Mouse (Mus musculus): Measurements from ENCODE around the gene Ankrd45. TPM values are rescaled to one million over a fixed set of nuclear protein-coding genes. Genes with fewer than 3 reads are reported as not detected.
"Not testable (repeated sequence)": the region's sequence is repeated elsewhere in the genome, so short reads cannot be mapped to it uniquely, and the experiment has no call there.

The Ankrd45 gene
- total RNA-seq (2021): 10 to 100 TPM; 29.3 to 31.4 TPM
- long read RNA-seq, experiment 1, partial matches to known transcripts: 1 of 10 reads
- long read RNA-seq, experiment 1, other reads (novel, unspliced or antisense): 7 of 10 reads
- long read RNA-seq, experiment 2, partial matches to known transcripts: 5 of 16 reads
- long read RNA-seq, experiment 2, other reads (novel, unspliced or antisense): 11 of 16 reads

DNA sequence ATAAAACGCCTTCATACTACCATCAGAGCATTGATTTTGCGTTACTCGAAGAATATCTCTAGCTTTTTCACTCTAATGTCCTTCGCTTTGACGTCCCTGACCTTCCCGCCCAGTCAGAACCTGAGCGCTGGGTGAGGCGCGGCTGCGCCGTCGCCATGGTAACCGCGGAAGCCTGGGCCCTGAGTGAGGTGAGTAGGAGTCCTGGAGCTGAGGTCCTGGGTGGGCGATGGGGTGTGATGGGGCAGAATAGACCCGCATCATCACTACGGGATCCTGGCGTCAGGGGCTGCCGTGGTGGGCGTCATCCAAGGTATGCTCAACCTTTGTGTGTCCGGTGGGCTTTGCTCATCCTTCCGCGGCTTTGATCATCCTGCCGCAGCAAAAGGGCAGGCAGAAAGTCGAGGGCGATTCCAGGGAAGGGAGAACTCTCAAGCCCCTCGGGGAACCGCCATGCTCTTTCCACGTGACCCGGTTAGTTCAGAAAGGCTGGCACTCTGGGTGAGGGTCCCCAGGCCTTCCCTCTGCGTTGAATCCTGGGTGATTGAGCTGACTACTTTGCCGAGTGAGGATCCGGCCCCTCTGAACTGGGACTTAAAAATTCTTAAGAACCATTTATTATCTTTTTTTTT lies at the start of gene Ankrd45:
Gene Ankrd45 (plus strand): TSS at position 161 of the 629 bp plus-strand sequence.
- DNase-seq (ENCODE audit: low spot score in 2 of 2): peak; percentile 45 to 55

DNA sequence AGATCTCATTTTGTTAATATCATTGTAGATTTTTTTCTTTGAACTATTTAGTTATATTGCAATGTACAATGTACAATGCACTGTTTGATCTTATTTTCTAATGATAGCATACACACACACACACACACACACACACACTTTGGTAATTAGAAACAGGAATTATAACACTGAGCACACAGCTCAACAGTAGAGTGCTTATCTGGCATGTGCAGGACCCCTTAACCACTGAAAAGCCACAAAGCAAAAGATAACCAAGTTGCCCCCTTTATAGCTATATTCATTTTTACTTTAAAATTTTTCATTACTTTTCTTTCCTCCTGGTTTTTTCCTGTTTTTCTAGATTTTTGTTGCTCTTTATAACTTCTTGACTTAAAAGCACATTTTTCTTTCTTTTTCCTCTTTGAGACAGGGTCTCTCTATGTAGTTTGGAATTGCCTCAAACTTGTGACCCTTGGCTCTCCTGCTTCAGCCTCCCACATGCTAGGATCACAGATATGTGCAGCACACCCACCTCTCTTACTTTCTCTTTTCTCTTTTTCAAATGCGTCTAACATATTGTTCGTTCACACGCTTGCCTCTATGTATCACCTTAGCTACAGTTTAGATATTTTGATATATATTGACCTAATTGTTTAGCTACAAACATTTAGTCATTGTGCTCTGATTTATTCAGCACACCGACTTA lies 42.6 kb upstream of the Ankrd45 start:
- no peak for DNase-seq (ENCODE audit: low spot score in 2 of 2)

DNA sequence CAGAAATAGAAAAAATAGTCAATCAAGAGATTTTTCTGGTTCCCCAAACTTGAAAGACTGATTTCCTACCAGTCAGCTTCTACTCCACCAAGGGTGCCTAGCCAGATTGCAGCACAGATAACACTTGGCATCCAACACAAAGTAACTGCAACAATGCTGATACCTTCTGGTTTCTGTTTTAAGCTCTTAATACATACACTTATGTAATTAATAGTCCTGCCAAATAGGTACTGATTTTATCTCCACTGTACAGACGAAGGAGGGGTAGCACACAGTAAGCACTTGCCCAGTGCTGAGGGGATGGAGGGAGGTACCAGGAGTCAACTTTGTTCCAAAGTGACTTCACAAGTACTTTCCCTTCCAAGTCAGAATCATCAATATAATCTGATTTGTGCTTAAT lies 38.6 kb upstream of the Ankrd45 start:
- no peak for DNase-seq (ENCODE audit: low spot score in 2 of 2)

DNA sequence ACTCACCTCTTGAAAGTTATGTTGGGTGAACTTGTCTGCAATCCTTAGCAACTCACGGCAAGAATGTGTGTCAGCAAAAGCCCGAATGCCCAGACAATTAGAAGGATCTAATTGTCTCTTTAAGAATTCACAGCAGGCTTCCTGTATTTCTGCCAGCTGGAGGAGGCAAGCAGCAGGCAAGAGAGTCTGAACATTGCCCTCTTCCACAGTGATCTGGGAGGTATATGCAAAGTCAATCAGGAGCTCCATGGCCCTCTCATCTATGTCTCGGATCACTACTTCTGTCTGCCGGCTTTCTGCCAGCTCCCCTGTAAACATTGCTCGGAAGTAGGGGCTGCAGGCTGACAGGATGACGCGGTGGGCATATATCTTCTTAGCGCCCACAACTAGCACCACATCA lies 33.3 kb upstream of the Ankrd45 start:
- DNase-seq (ENCODE audit: low spot score in 2 of 2): no peak

DNA sequence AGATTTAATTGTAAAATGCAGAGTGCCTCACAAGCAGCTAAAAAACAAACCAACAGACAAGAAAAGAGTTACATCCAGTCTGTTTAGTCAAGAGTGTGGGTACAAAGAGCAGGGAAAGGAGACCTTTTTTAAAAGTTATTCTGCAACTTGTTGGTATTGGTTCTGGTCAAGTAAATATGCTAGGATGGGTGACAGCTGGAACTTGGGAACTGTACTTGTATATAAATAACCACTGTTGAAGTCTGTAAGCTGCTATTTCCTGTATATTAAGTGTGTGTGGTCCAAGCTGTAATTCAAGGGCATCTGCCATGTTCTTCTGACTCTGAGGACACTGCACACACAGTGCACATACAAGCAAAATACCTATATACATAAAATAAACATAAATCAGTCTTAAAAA lies 27.9 kb upstream of the Ankrd45 start:
- no peak for DNase-seq (ENCODE audit: low spot score in 2 of 2)

DNA sequence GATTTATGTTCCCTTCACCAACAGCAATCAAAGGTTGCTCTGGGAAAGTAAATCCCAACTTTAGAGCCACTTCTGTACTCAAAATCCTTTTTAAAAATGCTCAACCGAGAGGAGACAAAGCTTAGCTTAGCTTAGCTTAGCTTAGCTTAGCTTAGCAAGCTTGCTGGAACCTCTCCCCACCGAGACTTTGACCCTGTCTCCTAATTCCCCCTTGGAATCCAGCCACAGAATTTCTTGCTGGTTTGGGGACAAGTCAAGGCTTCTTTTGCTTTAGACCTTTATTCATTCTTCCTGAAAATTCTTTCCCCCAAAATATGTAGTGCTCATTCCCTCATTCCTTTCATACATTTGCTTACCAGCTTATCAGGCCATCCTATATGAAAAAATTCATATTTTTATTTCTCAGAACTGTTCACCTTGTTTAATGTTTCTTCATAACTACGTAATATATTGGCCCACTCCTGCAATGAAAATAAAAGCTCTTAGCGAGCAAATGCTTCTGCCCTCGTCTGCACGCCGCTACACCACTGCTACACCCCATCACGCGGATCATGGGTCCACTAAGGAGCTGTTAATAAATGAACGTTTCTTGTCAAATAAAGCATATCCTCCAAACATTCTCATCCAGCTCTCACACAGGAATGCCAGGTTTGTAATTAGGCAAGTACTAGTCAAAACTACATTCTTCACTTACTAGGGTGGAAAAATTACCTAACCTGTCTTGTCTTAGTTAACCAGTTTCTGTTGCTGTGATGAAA lies 19.7 kb upstream of the Ankrd45 start:
- DNase-seq (ENCODE audit: low spot score in 2 of 2): no peak

DNA sequence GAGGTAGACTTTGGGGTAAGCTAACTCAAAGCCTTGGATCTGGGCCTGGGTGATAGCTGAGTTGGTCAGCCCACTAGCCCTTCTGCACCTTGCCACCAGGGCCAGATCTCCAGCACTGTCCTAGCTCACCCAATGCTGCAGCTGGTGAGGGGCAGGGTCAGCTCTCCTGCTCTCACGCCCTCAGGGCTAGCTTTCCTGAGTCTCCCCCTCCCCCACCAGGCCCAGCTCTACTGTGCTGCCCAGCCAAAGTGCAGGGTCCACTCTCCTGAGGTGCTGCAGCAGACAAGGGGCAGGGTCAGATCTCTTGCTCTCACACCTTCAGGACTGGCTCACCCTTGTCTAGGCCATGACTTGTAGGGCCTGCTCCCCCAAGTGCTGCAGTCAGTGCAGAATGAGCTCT lies 16.0 kb upstream of the Ankrd45 start:
- no peak for DNase-seq (ENCODE audit: low spot score in 2 of 2)

DNA sequence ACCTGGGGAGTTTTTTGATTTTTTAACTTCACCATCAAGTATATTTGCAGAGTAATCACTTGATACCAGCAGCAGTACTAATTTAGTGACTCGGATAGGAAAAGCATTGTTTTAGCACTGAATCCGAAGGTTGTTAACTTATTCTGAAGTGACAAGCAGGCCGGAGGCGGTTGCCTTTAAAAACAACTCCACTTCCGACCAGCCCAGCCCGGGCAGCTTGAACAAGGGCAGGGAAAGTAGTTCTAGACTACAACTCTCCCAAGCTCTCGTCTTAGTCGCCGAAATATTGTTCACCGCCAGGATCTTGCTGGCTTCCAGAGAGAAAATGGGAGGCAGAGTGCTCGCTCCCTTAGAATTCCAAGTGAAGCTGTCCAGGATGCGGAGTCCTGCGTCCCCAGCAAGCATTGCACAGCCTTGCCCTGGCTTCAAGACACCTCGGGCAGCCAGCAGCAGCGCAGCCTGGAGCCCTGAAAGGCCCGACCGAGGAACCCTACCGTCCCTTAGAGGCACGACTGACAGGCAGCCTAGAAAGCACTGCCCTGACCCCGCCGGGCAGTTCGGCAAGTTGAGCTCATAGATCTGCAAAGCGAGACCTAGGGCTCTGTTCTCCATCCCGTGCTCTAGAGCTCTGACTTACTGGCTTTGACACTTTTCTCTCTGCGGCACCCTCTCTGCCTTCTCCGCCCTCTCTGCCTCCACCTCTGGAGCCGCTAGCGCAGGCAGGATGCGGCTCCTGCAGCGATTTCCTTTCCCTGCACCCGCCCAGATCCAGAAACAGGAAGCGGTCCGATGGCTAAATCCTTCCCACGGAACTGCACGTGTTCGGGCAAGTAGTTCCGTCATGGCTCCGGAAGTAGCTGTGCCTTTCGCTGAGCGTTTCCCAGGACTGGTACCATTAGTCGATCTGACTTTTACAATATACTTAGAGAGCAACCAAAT lies 11.5 kb upstream of the Ankrd45 start, which contains the start of gene Klhl20:
Gene Klhl20 (minus strand): TSS at position 786 of the 939 bp plus-strand sequence.
- DNase-seq (ENCODE audit: low spot score in 2 of 2): peak; percentile 94 to 96

DNA sequence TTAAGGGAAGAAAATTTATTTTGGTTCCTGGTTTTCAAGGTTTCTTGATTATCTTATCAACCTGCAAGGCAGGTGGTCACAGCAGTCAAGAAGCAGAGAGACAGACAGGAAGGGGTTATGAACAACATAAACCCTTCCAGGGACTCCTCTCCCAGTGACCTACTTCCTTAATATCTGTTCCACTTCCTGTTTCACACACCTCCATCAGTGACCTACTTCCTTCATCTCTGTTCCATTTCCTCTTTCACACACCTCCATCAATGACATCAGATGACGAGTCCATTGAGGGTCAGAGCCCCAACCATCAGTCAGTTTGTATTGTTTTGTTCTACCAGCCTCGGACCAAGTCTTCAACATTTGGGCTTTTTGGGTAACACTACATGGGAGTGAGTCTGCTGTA lies 3.0 kb upstream of the Ankrd45 start:
- no peak for DNase-seq (ENCODE audit: low spot score in 2 of 2)

DNA sequence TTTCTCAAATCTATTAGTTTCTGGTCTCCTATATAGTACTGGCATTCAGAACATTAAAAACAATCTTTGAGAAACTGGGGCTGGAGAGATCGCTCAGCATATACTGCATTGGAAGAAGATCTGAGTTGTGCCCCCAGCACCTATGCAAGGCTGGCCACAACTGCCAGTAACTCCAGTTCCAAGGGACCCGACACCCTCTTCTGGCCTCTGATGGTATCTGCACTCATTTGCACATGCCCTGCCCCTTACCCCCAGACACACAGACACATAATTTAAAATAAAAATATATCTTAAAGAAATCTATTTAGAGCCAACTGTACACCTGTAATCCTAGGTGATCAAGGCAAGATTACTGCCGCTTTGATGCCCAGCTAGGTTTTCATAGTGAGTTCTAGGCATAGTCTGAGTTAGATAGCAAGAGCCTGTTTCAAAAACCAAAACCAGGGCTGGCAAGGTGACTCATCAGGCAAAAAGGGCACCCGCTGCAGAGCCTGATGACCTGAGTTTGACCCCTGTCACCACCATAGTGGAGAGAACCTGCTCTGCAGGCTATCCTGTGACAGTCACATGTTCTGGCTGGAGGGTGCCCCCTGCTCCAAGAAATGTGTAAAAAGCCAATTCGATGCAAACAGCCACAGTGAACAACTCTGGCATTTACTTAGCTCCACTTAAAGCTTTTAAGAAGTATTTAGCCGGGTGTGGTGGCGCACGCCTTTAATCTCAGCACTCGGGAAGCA lies 2.3 kb upstream of the Ankrd45 start:
- DNase-seq (ENCODE audit: low spot score in 2 of 2): no peak

DNA sequence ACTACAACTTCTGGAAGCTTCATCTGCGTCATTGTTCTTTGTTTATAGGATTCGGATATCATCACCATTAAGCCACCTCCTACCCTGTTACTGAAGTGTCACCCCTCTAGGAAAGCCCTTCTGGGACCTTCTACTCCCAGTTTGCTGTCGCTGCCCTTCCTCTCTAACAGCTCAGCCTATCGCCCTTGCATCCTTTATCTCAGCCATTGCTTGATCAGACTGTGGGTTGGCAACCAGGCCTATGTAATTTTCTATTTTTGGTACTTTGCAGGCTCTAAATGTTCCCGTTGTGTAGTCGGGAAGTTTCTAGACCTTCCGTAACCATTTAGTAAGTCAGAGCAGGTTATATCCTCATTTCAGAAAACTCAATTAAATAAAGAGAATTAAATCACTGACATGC lies 725 bp downstream of the Ankrd45 start:
- peak in 1 of 2 experiments; percentile 12 for DNase-seq (ENCODE audit: low spot score in 2 of 2)

DNA sequence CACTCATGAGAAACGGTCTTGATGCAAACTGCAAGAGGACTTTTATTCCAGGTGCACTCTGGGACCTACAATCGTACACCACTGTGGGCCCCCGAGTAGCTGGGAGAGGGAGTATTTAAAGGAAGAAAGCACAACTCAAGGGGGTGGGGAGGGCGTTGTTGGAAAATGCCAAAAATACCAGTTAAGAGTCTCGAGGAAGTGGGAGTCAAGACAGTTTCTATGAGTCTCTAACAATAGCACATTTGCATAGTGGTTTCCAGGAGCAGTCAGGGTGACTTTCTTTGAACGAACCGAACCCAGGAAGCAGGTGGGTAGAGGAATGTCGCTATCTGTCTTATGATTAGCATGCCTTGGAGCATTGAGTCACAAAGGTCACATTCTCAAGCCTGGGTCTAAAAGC lies 3.1 kb downstream of the Ankrd45 start:
- DNase-seq (ENCODE audit: low spot score in 2 of 2): not testable (repeated sequence)

DNA sequence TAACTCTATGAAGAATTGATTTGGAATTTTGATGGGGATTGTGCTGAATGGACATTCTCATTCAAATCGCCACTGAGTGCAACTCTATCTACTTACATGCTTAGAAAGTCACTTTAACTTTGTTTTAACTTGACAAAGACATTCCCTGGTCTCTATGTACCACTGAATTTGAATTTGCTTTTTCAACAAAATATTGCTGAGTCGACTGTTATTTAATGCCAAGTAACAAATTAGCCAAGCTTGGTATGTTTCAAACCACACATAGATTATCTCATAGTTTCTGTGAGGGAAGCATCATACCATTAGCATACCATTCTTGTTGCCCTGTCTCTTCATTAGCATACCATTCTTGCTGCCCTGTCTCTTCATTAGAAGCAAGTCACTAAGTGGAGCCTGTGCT lies 5.4 kb downstream of the Ankrd45 start:
- no peak for DNase-seq (ENCODE audit: low spot score in 2 of 2)

DNA sequence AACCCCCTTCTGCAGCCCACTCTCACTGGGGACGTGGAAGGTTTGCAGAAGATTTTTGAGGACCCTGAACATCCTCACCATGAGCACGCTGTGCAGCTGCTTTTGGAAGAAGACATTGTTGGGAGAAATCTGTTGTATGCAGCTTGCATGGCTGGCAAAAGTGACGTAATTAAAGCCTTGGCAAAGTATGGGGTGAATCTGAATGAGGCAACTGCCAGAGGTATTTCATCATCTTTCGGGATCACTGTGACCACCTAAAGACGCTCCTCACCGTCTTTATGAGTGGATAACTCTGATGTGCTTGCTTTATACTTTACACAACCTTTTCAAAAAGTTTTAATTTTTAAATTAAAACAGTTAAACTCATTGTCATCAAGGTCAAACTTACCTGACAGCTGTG lies 8.6 kb downstream of the Ankrd45 start:
- DNase-seq (ENCODE audit: low spot score in 2 of 2): no peak

DNA sequence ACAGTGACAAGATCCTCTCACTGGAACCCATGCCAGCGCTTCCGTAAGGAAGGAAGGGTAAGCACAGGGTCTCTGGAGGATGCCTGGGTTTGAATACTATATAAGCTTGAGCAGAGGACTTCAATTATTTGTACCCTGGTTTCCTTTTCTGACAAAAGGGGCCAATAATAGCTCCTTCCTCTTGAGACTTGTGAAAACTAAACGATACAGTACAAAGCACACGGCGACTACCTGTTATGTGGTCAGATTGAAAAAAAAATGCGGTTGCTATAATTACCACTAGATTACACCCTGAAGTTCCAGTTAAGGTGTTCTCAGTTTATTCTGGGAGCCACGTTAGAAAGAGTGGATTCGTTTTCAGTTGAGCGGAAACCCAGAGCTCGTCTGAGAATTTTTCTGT lies 14.1 kb downstream of the Ankrd45 start:
- DNase-seq (ENCODE audit: low spot score in 2 of 2): no peak

DNA sequence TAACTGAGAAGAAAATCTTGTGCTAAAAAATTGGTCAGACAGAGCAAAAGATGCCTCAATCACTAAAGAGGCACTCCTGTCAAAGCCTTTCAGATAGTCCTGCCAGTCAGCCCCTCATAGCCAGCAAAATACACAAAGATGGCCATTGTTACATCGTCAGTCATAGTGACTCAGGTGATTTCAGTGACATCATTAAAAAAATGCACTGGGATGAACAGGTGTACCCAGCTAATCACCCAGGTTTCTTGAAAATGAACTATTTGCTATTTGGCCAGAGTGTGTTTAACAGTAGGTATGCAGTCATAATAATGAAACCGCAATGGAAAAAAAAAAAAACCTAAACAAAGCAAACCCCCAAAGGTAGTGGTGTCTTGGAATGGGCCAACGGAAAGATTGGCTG lies 16.7 kb downstream of the Ankrd45 start, which contains the start of gene Tex50:
Gene Tex50 (minus strand): TSS at position 101 of the 400 bp plus-strand sequence.
- DNase-seq (ENCODE audit: low spot score in 2 of 2): no peak

DNA sequence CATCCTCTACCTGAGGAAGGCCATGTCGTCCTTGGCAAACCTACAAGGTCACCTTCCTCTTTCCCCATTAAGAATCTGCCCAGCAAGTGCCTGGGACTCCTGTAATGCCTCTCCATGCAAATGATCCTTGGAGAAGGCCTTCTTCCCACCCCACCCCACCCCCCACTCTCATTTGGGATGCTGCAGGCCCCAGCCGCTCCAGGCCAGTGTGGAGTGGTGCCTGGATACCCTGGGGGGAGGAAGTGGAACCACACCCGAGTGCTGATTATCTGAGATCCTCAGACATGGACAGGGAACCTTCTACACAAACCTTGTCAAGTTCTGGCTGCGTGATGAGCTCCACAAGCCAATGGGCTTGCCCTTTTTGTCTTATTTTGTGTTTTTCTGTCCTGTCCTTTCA lies 17.8 kb downstream of the Ankrd45 start:
- no peak for DNase-seq (ENCODE audit: low spot score in 2 of 2)

DNA sequence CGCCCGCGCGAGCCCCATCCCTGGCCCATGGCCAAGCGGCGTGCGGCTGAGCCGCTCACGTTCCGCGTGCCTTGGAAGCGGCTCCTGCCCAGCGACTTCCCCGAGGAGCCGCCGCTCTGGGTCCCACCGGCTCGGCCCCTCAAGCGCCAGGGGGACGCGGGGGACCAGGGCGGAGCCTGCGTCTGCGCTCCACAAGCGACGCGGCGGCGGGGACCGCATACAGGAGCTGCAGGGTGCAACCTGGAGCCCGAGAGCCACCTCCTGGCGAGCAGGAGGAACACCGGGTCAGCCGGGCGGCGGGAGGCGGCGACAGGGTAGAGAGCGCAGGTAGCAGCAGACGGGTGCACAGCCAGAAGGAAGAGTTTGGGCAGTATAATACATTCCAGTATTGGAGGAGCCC lies 28.2 kb downstream of the Ankrd45 start:
- peak; percentile 57 to 68 for DNase-seq (ENCODE audit: low spot score in 2 of 2)

DNA sequence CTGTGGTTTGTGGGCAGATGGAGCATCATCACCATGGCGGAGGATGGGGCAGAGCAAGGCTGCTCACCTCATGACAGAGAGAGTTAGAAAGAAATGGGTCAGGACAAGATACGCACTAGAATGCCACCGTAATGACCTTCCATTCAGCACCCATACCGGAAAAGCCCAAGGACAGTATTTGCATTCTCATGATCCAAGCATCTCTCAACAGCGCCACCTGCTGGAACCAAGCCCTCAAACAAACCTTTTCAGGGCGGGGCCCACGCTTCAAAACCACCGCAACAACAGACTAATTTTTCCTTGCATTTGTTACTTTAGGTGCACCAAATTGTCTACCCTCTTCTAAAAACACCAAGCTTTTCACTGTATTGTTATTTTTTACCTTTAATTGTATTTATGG lies 38.2 kb downstream of the Ankrd45 start:
- peak; percentile 5 to 19 for DNase-seq (ENCODE audit: low spot score in 2 of 2)

DNA sequence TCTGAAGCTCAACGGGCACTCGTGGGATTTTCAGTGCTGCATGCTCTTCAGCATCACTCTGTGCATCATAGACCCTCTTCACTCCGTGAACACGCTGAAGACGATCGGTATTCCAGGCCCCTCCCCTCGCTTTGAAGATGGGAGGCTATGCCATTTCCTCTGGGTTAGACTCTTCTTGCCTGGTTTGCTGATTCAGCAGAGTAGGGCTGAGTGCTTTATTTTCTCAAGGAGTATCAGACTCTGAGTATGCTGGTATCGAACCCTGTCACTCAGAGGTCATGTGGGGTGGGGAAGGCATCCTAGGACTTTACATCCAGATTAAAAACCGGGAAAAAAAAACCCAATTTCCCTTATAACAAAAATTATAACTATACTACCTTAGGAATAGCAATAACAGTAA lies 39.9 kb downstream of the Ankrd45 start:
- DNase-seq (ENCODE audit: low spot score in 2 of 2): no peak

Measured in layer of hippocampus, postnatal 14 days (tissue).